Comparison of ENCODE assay signal across 8 mouse cellular contexts in the genomic region with DNA sequence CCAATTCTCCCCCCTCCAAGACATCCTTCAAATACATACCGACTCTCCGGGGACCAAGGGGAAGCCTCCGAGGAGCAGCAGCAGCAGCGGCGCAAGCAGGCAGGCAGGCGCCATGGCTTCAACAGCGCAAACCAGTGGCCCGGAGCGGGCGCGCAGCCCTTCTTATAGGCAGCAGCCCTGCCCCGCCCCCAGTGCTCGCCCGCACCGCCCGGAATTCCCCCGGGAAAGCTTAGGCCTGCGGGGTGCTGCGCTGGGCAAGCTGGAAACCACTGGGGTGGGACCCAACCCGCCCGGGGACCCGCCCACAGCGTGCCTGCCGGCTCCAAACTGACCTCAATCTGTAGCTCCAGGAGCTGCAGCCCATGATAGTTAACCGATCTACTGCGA. TPM values are rescaled to one million over a fixed set of nuclear protein-coding genes. Genes with fewer than 3 reads are reported as not detected.
A peak's percentile ranks its signal among the peaks of the same experiment; 100 is the strongest.
DNase-seq lines count a peak whose midpoint lies in the region; ATAC-seq and TF ChIP-seq lines count a peak whose summit lies in the region.

No protein-coding gene starts in this region.

- H3K4me3 ChIP-seq in forebrain, embryonic 16.5 days (replicated peaks; ENCODE audit: low read length) = peak overlapping the region; percentile 52
- H3K4me3 ChIP-seq in layer of hippocampus, adult 2 months = peak overlapping the region; percentile 51
- H3K4me3 ChIP-seq in lung, embryonic 16.5 days (ENCODE audit: low read length) = peak overlapping the region; percentile 77

- peak; percentile 95 for ATAC-seq in forebrain, embryonic 16.5 days
- peak; percentile 94 for ATAC-seq in lung, embryonic 16.5 days (ENCODE audit: low read depth)

- no peaks in the 10 kb centered on the region for H3K36me3 ChIP-seq in forebrain, embryonic 16.5 days (ENCODE audit: control insufficient read depth, insufficient read depth)
- no peaks in the 10 kb centered on the region for H3K36me3 ChIP-seq in lung, embryonic 16.5 days (ENCODE audit: control insufficient read depth, insufficient read depth, low read length)

- H3K27me3 ChIP-seq in forebrain, embryonic 16.5 days (replicated peaks; ENCODE audit: control insufficient read depth, insufficient read depth, low read length) = peaks cover 7% of the 10 kb centered on the region; the same call in 1 of the 2 replicates
- no peaks in the 10 kb centered on the region for H3K27me3 ChIP-seq in lung, embryonic 16.5 days (ENCODE audit: control insufficient read depth, insufficient read depth, low read depth, low read length)

- WGBS in forebrain, embryonic 16.5 days = under 1% methylated on average over 26 of the region's 26 CpGs
- 0% methylated on average over 25 of the region's 26 CpGs for WGBS in lung, embryonic 16.5 days

- peak overlapping the region; percentile 63 for H3K9ac ChIP-seq in forebrain, embryonic 16.5 days (replicated peaks; ENCODE audit: low read depth, low read length)
- H3K9ac ChIP-seq in lung, embryonic 16.5 days (ENCODE audit: low read length) = peak overlapping the region; percentile 92

- intact Hi-C loops in heart, postnatal 25 days (cut with DNase I) = no loop called here

- TF ChIP-seq CTCF in layer of hippocampus, adult 2 months (conservative IDR thresholded peaks at IDR 0.05) = peak; percentile 53

- H3K4me2 ChIP-seq in forebrain, embryonic 16.5 days (ENCODE audit: low read length) = peak overlapping the region; percentile 92
- H3K4me2 ChIP-seq in lung, embryonic 16.5 days (ENCODE audit: low read depth, low read length) = peak overlapping the region; percentile 66

- H3K27ac ChIP-seq in forebrain, embryonic 16.5 days (ENCODE audit: low read length) = no peak overlapping the region
- peak overlapping the region; percentile 81 for H3K27ac ChIP-seq in layer of hippocampus, adult 2 months
- H3K27ac ChIP-seq in lung, embryonic 16.5 days (ENCODE audit: low read length) = peak overlapping the region; percentile 85

- peak; percentile 75 for DNase-seq in CD4-positive, CD25-positive, alpha-beta regulatory T cell, adult 2 months (ENCODE audit: low read depth, low spot score)
- peak; percentile 94 to 95 for DNase-seq in adrenal gland, postnatal 36 days
- peak; percentile 77 for DNase-seq in heart, postnatal 25 days (ENCODE audit: low spot score)
- peak; percentile 55 to 64 for DNase-seq in layer of hippocampus, adult 2 months (ENCODE audit: low spot score in 2 of 2)
- peak; percentile 91 for DNase-seq in ovary, adult 18-20 months (ENCODE audit: low spot score)
- DNase-seq in thymus, adult 18-20 months = peak; percentile 57 to 62

- peaks cover 15% of the 10 kb centered on the region for H3K4me1 ChIP-seq in forebrain, embryonic 16.5 days (replicated peaks; ENCODE audit: control insufficient read depth, insufficient read depth, low read length)
- H3K4me1 ChIP-seq in lung, embryonic 16.5 days (replicated peaks; ENCODE audit: control insufficient read depth, insufficient read depth, low read length) = peaks cover 24% of the 10 kb centered on the region

- H3K9me3 ChIP-seq in forebrain, embryonic 16.5 days (ENCODE audit: control insufficient read depth, low read length) = no peaks in the 10 kb centered on the region
- no peaks in the 10 kb centered on the region for H3K9me3 ChIP-seq in lung, embryonic 16.5 days (ENCODE audit: control insufficient read depth, low read length)

RNA-seq across cellular contexts. Expression of a gene that starts 0.6 kb away (rescaled TPM):
- total RNA-seq in adrenal gland, postnatal 36 days (2021) = 100 to 1,000 TPM; 116 to 144 TPM
- 5.1 and 8.2 TPM in 2 replicates for polyA plus RNA-seq in forebrain, embryonic 16.5 days (2015; fragmentation: Nextera tagmentation; extraction: Ambion mirVana)
- total RNA-seq in heart, postnatal 25 days (2021) = 10 to 100 TPM; 19.7 to 22.4 TPM
- total RNA-seq in layer of hippocampus, adult 2 months (2021) = 100 to 1,000 TPM; 122 to 137 TPM
- polyA plus RNA-seq in lung, embryonic 16.5 days (2015; fragmentation: Nextera tagmentation; extraction: Ambion mirVana) = 226 and 247 TPM in 2 replicates

RNA-seq across cellular contexts. Expression of a gene that starts 13.7 kb away (rescaled TPM):
- total RNA-seq in adrenal gland, postnatal 36 days (2021) = 10 to 100 TPM; 28.3 to 33.2 TPM
- 69.5 and 76.9 TPM in 2 replicates for polyA plus RNA-seq in forebrain, embryonic 16.5 days (2015; fragmentation: Nextera tagmentation; extraction: Ambion mirVana)
- total RNA-seq in heart, postnatal 25 days (2021) = 10 to 100 TPM; 22.2 to 26.8 TPM
- 10 to 100 TPM; 40.8 to 41.0 TPM for total RNA-seq in layer of hippocampus, adult 2 months (2021)
- polyA plus RNA-seq in lung, embryonic 16.5 days (2015; fragmentation: Nextera tagmentation; extraction: Ambion mirVana) = 59.9 and 62.3 TPM in 2 replicates

RNA-seq across cellular contexts. Expression of a gene that starts 17.7 kb away (rescaled TPM):
- 1 to 10 TPM; 5.0 to 8.4 TPM for total RNA-seq in adrenal gland, postnatal 36 days (2021)
- polyA plus RNA-seq in forebrain, embryonic 16.5 days (2015; fragmentation: Nextera tagmentation; extraction: Ambion mirVana) = 9.8 and 11.4 TPM in 2 replicates
- 1 to 10 TPM; 1.4 to 2.5 TPM for total RNA-seq in heart, postnatal 25 days (2021)
- 1 to 10 TPM; 6.2 to 6.9 TPM for total RNA-seq in layer of hippocampus, adult 2 months (2021)
- polyA plus RNA-seq in lung, embryonic 16.5 days (2015; fragmentation: Nextera tagmentation; extraction: Ambion mirVana) = 7.9 and 15.2 TPM in 2 replicates

RNA-seq across cellular contexts. Expression of a gene that starts 30.5 kb away (rescaled TPM):
- total RNA-seq in adrenal gland, postnatal 36 days (2021) = not detected
- not detected in 2 replicates for polyA plus RNA-seq in forebrain, embryonic 16.5 days (2015; fragmentation: Nextera tagmentation; extraction: Ambion mirVana)
- not detected for total RNA-seq in heart, postnatal 25 days (2021)
- not detected for total RNA-seq in layer of hippocampus, adult 2 months (2021)
- polyA plus RNA-seq in lung, embryonic 16.5 days (2015; fragmentation: Nextera tagmentation; extraction: Ambion mirVana) = not detected in 2 replicates

RNA-seq across cellular contexts. Expression of a gene that starts 38.1 kb away (rescaled TPM):
- total RNA-seq in adrenal gland, postnatal 36 days (2021) = 1 to 10 TPM in 1 of 2 experiments, under 1 TPM in 1; 0.92 to 1.4 TPM
- polyA plus RNA-seq in forebrain, embryonic 16.5 days (2015; fragmentation: Nextera tagmentation; extraction: Ambion mirVana) = 2.0 and 3.1 TPM in 2 replicates
- total RNA-seq in heart, postnatal 25 days (2021) = under 1 TPM; 0.42 to 0.52 TPM
- total RNA-seq in layer of hippocampus, adult 2 months (2021) = 10 to 100 TPM; 10.3 to 11.2 TPM
- polyA plus RNA-seq in lung, embryonic 16.5 days (2015; fragmentation: Nextera tagmentation; extraction: Ambion mirVana) = 46.8 and 54.9 TPM in 2 replicates

Comparison
In these comparisons a context has a peak if more than half of its experiments do, and no peak if none do; other contexts are left out.
1. RNA of a gene that starts 0.6 kb away (total RNA-seq): 116 to 144 TPM in adrenal gland, postnatal 36 days and 122 to 137 TPM in layer of hippocampus, adult 2 months; 19.7 to 22.4 TPM in heart, postnatal 25 days; every median in the first group is over 4 times any median in the second.
2. Peak in every context shown above with its lines, with median percentiles within 50 percentile points of each other: DNase-seq and H3K4me3 ChIP-seq.